Mouse (Mus musculus) small intestine, adult 2 months (tissue): ENCODE measurements around the gene Gm16181.

ENCODE experiments used
- CTCF ChIP-seq: fragments of 200-500 bp; IDR thresholded peaks from 2 replicates; pipeline ENCODE4 v1.5.1; 2012; ENCODE audit warnings: low read depth, mild to moderate bottlenecking, control low read depth, inconsistent platforms, low read length, moderate library complexity, mixed read lengths; ENCODE audit not compliant: insufficient replicate concordance, insufficient read length; ENCODE audit errors: extremely low read depth
- POLR2A ChIP-seq: fragments of 200-500 bp; IDR thresholded peaks from 2 replicates; pipeline ENCODE4 v1.6.1; 2012; ENCODE audit warnings: low read depth, mild to moderate bottlenecking, control low read depth, inconsistent platforms, low read length, moderate library complexity

GRCm38 (mm10) chr17:35257378-35257777 is 36.7 kb downstream of the Gm16181 start:
- TF ChIP-seq CTCF = no peak
- no peak for TF ChIP-seq POLR2A
